Mouse (Mus musculus) liver, adult (tissue): Measurements from ENCODE around the gene Ccdc61.

Source experiments
- GATA4 ChIP-seq: IDR thresholded peaks from 2 replicates; pipeline ENCODE4 v1.6.1; 2014; ENCODE audit warnings: mild to moderate bottlenecking, low read length; ENCODE audit not compliant: insufficient replicate concordance

Ccdc61 gene

DNA sequence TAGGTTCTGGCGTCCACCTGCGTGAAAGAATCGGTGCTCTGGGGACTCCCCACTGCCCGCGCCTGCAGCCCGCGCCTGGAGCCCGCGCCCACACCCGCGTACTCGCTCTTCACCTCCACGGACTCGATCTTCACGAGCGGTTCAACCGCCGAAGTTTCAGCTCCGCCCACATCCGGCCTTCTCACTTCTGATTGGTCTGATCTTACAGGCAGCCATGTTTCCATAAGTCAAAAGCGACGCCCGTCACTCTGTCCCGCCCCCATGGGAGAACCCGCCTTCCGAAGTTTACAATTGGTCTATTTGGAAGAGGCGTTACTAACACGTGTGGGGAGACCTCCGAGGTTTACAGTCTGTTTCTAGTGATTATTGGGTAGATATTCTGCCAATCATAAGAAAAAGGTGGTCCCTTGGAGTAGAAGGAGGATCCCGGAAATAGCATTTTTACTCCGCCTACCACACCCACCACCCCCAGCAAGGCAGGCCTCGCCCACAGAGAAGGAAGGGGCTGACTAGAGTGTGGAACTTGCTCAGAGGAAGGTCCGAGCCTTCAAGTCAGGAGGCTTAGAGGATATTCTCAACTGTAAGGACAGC is at the start of gene Ccdc61:
Ccdc61 (minus strand) TSS at position 175 of the 591 bp plus-strand sequence.
- no peak for TF ChIP-seq GATA4

GRCm38 (mm10) chr7:18959446-18959845 is 49.2 kb upstream of the Ccdc61 start:
- peak; percentile 73; the same call in 1 of the 2 replicates for TF ChIP-seq GATA4

GRCm38 (mm10) chr7:18958384-18958766 is 48.2 kb upstream of the Ccdc61 start:
- TF ChIP-seq GATA4 = no peak

DNA sequence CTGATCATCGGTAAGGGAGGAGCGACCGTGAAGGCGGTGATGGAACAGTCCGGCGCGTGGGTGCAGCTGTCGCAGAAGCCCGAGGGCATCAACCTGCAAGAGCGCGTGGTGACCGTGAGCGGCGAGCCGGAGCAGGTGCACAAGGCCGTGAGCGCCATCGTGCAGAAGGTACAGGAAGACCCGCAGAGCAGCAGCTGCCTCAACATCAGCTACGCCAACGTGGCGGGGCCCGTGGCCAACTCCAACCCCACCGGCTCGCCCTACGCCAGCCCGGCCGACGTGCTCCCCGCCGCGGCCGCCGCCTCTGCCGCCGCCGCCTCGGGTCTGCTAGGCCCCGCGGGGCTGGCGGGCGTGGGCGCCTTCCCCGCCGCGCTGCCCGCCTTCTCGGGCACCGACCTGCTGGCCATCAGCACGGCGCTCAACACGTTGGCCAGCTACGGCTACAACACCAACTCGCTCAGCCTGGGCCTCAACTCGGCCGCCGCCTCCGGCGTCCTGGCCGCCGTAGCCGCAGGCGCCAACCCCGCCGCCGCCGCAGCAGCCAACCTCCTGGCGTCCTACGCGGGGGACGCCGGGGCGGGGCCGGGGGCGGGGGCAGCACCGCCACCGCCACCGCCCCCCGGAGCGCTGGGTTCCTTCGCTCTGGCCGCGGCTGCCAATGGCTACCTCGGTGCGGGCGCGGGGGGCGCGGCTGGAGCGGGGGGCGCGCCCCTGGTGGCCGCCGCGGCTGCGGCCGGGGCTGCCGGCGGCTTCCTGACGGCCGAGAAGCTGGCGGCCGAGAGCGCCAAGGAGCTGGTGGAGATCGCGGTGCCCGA is 47.6 kb upstream of the Ccdc61 start:
- TF ChIP-seq GATA4 = no peak

DNA sequence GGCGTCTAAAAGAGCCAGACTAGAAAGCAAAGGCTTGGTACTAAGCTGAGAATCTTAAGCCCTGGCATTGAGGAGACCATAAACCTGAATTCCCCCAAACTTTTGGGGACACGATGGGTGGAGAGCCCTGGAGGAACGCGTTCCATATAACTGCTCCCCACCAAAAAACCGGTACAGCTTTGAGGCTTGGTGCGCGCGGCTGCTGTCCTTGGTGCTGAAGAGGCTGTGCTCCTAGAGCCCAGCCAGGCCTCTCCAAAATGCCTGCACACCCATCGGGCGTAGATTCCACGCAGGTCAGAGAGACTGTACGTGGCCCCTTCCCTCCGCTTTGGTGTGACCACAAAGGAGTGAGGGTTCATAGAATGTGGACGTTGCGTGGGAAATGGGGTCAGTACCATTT is 41.2 kb upstream of the Ccdc61 start:
- TF ChIP-seq GATA4 = no peak

DNA sequence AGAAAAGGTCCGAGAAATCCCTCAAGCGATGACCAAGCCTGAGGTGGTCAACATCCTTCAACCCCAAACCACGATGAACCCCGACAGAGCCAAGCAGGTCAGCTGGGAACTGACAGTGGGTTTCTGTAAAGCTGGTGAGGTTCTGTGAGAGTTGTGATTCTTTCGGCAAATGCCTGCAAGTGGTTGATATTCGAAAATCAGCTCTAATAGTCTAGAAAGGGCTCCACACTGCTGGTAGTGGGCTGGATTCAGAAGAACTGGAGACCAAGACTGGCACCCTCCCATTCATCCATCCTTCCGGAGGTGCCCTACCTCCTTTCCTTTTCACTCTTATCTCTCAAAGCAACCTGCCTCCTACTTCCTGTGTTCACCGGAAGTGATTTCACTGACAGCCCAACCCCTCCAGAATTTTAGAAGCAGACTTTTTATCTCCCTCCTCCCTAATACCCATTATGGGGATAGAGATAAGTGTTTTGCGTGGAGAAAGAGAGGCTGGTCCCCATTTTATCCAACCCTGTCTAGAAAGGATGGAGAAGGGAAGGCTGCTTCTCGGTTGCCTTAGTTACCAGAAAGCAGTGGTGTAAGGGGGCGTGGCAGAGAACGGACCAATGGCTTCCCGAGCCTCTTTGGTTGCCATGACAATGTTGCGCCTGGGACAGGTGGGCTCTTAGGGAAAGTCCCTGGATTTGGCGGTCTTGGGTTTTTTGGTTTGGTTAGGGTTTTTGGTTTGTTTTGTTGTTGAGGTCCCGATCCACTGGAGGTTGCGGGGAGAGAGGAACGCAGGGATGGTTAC is 40.5 kb upstream of the Ccdc61 start:
- TF ChIP-seq GATA4 = no peak

- no peak for TF ChIP-seq GATA4
Measured at GRCm38 (mm10) chr7:18949781-18950522, 39.7 kb upstream of the Ccdc61 start.

DNA sequence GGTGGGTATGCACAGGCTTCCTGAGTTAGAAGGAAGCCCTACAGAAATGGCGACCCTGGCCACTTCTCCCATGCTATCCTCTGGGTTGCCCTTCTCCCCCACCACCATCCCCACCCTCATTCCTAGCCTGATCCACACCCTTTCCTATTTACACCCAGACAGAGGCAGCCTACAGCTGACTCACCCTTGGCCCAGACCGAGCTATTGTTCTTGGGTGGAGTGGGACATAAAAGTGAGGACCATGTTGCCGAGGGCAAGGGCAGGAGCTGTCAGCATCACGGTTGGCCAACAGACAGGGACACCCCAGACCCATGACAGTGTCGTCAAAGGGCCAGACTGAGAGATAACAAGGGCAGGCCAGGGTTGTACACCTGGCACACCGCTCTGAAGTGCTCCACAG is 37.9 kb upstream of the Ccdc61 start:
- TF ChIP-seq GATA4 = peak; percentile 26; the same call in 1 of the 2 replicates

- TF ChIP-seq GATA4 = no peak
Measured at GRCm38 (mm10) chr7:18942815-18943214, 32.6 kb upstream of the Ccdc61 start.

- no peak for TF ChIP-seq GATA4
Measured at GRCm38 (mm10) chr7:18942376-18942775, 32.2 kb upstream of the Ccdc61 start.

- peak; percentile 46; the same call in 1 of the 2 replicates for TF ChIP-seq GATA4
Measured at GRCm38 (mm10) chr7:18927759-18928158, 17.5 kb upstream of the Ccdc61 start.

- no peak for TF ChIP-seq GATA4
Measured at GRCm38 (mm10) chr7:18926911-18927310, 16.7 kb upstream of the Ccdc61 start.

GRCm38 (mm10) chr7:18926041-18926790 is 16.0 kb upstream of the Ccdc61 start:
- TF ChIP-seq GATA4 = no peak

- no peak for TF ChIP-seq GATA4
Measured at GRCm38 (mm10) chr7:18925162-18925938, 15.1 kb upstream of the Ccdc61 start, which contains the start of gene Nova2. TSS of gene Nova2 (plus strand) at chr7:18925888.

- no peak for TF ChIP-seq GATA4
Measured at GRCm38 (mm10) chr7:18924321-18924720, 14.1 kb upstream of the Ccdc61 start.
